Mouse (Mus musculus): ENCODE measurements around the gene Prss36. TPM values are rescaled to one million over a fixed set of nuclear protein-coding genes. Genes with fewer than 3 reads are reported as not detected.
"Not testable (repeated sequence)": the region's sequence is repeated elsewhere in the genome, so short reads cannot be mapped to it uniquely, and the experiment has no call there.

Prss36 gene
- polyA plus RNA-seq, 1 experiment from 2014 or later, result 11.6 TPM

DNA sequence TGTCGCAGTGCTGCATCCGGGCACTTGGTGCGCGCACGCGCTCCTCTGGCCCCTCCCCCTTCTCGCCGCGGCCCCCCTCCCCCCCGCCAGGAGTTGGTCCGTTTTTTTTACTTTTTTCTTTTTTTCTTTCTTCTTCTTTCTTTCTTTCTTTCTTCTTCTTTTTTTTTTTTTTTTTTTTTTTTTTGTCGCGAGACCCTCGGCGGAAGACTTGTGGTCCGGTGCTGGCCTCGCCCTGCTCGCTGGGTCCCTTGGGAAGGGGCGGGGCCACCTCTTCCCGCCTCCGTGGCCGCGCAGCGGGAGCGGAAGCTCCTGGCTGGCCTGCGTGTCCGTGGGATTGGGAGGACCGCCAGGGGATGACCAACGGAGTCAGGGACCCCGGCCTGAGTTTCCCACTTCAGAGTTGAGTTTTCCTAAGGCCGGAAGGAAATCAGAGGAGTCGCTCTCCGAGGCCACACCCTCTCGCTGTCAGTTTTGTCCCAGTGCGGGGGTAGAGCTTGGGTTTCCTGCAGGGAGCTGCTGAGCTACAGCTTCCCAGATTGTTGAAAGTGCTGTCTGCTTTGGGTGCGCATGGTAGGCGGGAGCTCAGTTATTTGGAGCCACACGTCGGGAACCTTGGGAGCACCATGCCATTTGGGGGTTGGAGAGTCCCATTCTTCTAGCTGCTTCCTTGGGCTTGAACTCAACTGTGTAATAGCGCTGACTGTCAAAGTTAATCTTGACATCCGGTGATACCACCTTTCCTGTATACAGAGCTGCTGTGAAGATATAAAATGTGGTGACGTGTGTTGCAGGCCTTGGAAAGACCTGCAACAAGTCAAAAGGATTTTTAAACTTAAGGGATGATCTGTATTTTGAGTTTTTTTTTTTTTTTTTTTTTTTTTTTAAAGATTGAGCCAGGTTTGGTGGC, 21.6 kb upstream of the Prss36 start:
- peak overlapping the region; percentile 95 for H3K4me2 ChIP-seq (ENCODE audit: low read depth)
- H3K4me1 ChIP-seq (ENCODE audit: control insufficient read depth, insufficient read depth, low read length), result peaks cover 9% of the 10 kb centered on the region; the same call in 1 of the 2 replicates
- DNase-seq (ENCODE audit: low spot score) (peak; percentile 86), ATAC-seq (ENCODE audit: insufficient read depth, low FRiP score, low TSS enrichment) (peak; percentile 49)
- H3K36me3 ChIP-seq (ENCODE audit: control insufficient read depth, insufficient read depth, low read length), result peaks cover 20% of the 10 kb centered on the region
- peak overlapping the region; percentile 100 for H3K9ac ChIP-seq (ENCODE audit: low read length)
- H3K27me3 ChIP-seq (ENCODE audit: control insufficient read depth, insufficient read depth, low read length), result no peaks in the 10 kb centered on the region
- under 1% methylated on average over 41 of the region's 42 CpGs for WGBS
- H3K4me3 ChIP-seq (ENCODE audit: low read depth, low read length), result peak overlapping the region; percentile 88
- no peaks in the 10 kb centered on the region for H3K9me3 ChIP-seq (ENCODE audit: control insufficient read depth, low read length)
- H3K27ac ChIP-seq (ENCODE audit: low read depth, low read length), result peak overlapping the region; percentile 89

DNA sequence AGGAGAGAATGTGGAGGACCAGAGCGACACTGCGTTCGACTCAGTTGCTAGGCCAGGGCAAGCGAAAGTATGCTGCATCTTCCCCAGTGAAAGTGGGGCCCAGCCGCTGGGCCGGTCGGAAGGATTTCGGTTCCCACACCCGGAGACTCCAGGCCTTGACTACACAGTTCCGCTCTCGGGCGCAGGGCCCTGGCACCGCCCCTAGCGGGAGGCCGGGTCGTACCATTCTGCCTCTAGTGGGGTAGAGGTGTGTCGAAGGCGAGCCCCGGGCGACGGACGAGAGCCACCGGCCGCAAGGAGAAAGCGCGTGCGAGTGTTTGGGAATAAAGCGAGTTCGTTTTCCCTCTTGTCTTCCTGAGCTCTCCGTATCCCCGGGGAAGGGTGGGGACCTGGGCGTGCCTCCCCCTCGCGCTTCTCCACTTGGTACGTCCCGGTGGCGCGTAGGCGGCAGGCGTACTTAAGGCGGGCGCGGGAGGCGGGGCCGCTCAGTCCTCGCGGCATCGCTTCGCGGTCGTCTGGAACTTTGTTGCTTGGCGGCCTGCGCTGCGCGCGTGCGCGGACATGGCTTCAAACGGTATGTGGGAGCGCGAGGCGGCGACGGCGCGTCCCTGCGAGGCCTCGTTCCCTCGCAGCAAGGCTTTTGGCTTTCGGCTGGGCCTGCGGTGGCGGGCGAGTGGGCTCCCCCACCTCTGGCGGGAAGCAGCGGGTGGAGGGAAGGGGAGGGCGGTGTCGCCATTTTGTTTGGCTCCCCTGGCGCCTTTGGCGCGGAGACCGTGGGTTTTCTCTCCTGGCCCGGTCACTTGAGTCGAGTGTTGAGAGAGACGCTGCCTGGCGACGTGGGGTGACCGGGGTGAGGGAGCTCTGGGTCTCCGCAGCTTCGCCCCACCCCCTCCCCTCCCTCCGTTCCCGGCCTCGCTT, 20.7 kb upstream of the Prss36 start, which contains the start of gene Fus:
TSS of gene Fus (plus strand) at position 454 of the 918 bp plus-strand sequence.
- ATAC-seq (ENCODE audit: insufficient read depth, low FRiP score, low TSS enrichment) (peak; percentile 95), DNase-seq (ENCODE audit: low spot score) (peak; percentile 95)
- Histone ChIP-seq H3K9me3 (ENCODE audit: control insufficient read depth, low read length) (no peaks in the 10 kb centered on the region), H3K27me3 (ENCODE audit: control insufficient read depth, insufficient read depth, low read length) (no peaks in the 10 kb centered on the region), H3K9ac (ENCODE audit: low read length) (peak within 1 kb of the TSS; percentile 100), H3K36me3 (ENCODE audit: control insufficient read depth, insufficient read depth, low read length) (peaks cover 12% of the 10 kb centered on the region), H3K27ac (ENCODE audit: low read depth, low read length) (peak within 1 kb of the TSS; percentile 89), H3K4me3 (ENCODE audit: low read depth, low read length) (peak within 1 kb of the TSS; percentile 88), H3K4me2 (ENCODE audit: low read depth) (peak within 1 kb of the TSS; percentile 95), H3K4me1 (ENCODE audit: control insufficient read depth, insufficient read depth, low read length) (peaks cover 9% of the 10 kb centered on the region; the same call in 1 of the 2 replicates)
- under 1% methylated on average over 81 of the region's 92 CpGs for WGBS

DNA sequence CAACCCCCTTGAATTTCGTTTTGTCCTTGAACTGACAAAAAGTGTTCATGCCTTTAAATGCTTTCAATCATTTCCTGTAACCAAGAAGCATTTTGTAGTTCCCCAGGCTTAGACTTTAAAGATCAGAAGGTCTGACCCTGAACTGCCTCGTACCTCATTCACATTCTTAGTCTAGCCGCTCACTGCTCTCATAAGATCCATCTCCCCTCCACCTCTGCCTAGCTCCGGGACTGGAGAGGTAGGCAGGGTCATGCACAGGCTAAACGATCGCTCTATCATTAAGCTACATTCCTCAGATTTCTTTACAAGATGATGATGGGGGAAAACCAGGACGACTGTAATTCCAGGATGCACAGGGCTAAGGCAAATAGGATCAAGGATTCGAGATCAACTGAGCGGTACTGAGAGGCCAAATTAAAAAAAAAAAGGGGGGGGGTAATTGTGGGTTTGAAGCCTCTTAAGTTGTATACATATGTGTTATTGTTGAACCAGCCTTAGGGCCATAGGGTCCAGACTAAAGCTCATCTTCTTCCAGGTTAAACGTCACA, 19.9 kb upstream of the Prss36 start:
- Histone ChIP-seq H3K4me1 (ENCODE audit: control insufficient read depth, insufficient read depth, low read length) (peaks cover 9% of the 10 kb centered on the region; the same call in 1 of the 2 replicates), H3K27ac (ENCODE audit: low read depth, low read length) (peak overlapping the region; percentile 89), H3K36me3 (ENCODE audit: control insufficient read depth, insufficient read depth, low read length) (peaks cover 4% of the 10 kb centered on the region), H3K9ac (ENCODE audit: low read length) (peak overlapping the region; percentile 100), H3K4me3 (ENCODE audit: low read depth, low read length) (peak overlapping the region; percentile 88), H3K9me3 (ENCODE audit: control insufficient read depth, low read length) (no peaks in the 10 kb centered on the region), H3K27me3 (ENCODE audit: control insufficient read depth, insufficient read depth, low read length) (no peaks in the 10 kb centered on the region), H3K4me2 (ENCODE audit: low read depth) (peak overlapping the region; percentile 74)
- peak; percentile 13 for DNase-seq (ENCODE audit: low spot score)
- 13% methylated on average over 10 of the region's 10 CpGs for WGBS
- no peak; the same call in none of the 2 replicates for ATAC-seq (ENCODE audit: insufficient read depth, low FRiP score, low TSS enrichment)

DNA sequence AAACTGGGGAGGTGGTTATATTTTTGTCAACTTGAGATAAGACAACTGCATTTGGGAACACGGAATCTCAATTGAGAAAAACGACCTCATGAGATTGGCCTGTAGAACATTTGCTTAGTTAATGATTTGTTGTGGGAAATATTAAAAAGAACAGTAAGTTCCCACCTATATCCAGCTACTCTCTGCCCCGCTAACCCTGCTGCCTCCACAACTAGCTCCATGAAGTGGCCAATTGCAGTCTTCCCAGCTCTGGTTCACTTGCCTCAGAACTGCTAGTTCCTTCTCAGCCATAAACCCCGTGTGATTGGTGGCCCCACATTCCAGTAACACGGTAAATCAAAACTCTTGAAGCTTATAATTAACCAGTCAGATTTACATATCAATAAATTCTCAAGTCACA, 12.8 kb upstream of the Prss36 start:
- no peaks in the 10 kb centered on the region for H3K36me3 ChIP-seq (ENCODE audit: control insufficient read depth, insufficient read depth, low read length)
- no peak overlapping the region for H3K4me3 ChIP-seq (ENCODE audit: low read depth, low read length)
- no peaks in the 10 kb centered on the region for H3K27me3 ChIP-seq (ENCODE audit: control insufficient read depth, insufficient read depth, low read length)
- no peak for DNase-seq (ENCODE audit: low spot score)
- no peak overlapping the region for H3K4me2 ChIP-seq (ENCODE audit: low read depth)
- H3K27ac ChIP-seq (ENCODE audit: low read depth, low read length), result no peak overlapping the region
- WGBS, result 73% methylated on average over 5 of the region's 5 CpGs
- no peaks in the 10 kb centered on the region for H3K4me1 ChIP-seq (ENCODE audit: control insufficient read depth, insufficient read depth, low read length)
- no peak for ATAC-seq (ENCODE audit: insufficient read depth, low FRiP score, low TSS enrichment)
- H3K9me3 ChIP-seq (ENCODE audit: control insufficient read depth, low read length), result no peaks in the 10 kb centered on the region
- H3K9ac ChIP-seq (ENCODE audit: low read length), result no peak overlapping the region

DNA sequence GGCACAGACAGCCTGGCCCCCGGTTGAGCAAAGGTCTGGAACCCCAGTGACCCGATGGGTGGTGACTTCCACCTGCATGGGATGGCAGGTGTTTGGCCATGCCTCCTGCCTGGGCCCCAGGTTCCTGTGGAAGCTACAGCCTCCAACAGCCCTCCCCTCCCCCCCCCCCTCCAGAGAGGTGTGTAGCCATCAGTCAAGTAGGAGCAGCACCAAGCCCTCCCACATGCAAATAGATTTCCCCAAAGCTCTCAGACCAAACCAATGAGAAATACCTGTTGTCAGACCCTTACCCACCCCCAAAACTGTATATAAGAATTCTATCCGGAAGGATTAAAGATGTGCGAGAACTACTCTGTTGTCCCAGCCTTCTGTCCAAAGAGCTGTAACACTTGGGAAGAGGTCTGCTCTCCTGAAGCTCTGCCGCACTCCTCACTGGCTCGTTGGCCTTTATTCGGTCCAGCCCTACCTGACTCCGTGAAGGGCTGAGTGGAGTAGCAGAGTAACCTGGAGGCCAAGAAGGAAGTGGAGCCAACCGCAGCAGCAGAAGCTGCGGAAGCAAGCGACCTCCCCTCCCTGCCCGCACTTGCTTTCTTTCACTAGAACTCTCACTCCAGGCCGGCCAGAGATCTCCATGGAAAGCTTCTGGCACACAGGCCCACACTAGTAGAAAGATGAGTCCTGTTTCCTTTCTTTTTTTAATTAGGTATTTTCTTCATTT, 6.5 kb upstream of the Prss36 start:
- no peak overlapping the region for H3K27ac ChIP-seq (ENCODE audit: low read depth, low read length)
- H3K4me3 ChIP-seq (ENCODE audit: low read depth, low read length), result no peak overlapping the region
- no peak for DNase-seq (ENCODE audit: low spot score)
- H3K4me2 ChIP-seq (ENCODE audit: low read depth), result no peak overlapping the region
- no peaks in the 10 kb centered on the region for H3K27me3 ChIP-seq (ENCODE audit: control insufficient read depth, insufficient read depth, low read length)
- no peaks in the 10 kb centered on the region for H3K4me1 ChIP-seq (ENCODE audit: control insufficient read depth, insufficient read depth, low read length)
- no peaks in the 10 kb centered on the region for H3K9me3 ChIP-seq (ENCODE audit: control insufficient read depth, low read length)
- WGBS, result 43% methylated on average over 13 of the region's 13 CpGs
- no peak for ATAC-seq (ENCODE audit: insufficient read depth, low FRiP score, low TSS enrichment)
- H3K36me3 ChIP-seq (ENCODE audit: control insufficient read depth, insufficient read depth, low read length), result no peaks in the 10 kb centered on the region
- H3K9ac ChIP-seq (ENCODE audit: low read length), result no peak overlapping the region

DNA sequence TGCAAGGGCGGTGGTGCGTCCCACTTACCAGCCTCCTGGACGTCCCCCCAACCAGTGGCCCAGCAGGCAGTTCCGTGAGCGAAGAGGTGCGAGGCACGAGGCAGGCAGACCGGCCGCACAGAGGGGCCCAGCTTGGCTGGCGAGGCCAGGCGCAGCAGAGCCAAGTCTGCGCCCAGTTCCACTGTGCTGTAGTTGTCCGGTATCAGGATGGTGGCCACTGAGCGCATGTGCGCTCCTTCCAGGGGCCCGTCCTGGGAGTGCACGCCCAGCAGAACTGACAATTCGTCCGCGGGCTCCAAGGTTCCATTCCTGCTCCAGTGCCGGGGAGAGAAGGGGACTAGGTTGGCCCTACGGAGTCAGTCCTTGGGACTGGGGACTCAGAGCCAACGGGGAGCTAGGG, 1.9 kb downstream of the Prss36 start:
- no peaks in the 10 kb centered on the region for H3K36me3 ChIP-seq (ENCODE audit: control insufficient read depth, insufficient read depth, low read length)
- no peak for ATAC-seq (ENCODE audit: insufficient read depth, low FRiP score, low TSS enrichment)
- no peaks in the 10 kb centered on the region for H3K4me1 ChIP-seq (ENCODE audit: control insufficient read depth, insufficient read depth, low read length)
- no peak overlapping the region for H3K4me3 ChIP-seq (ENCODE audit: low read depth, low read length)
- no peak overlapping the region for H3K9ac ChIP-seq (ENCODE audit: low read length)
- peaks cover 10% of the 10 kb centered on the region for H3K27me3 ChIP-seq (ENCODE audit: control insufficient read depth, insufficient read depth, low read length)
- no peak for DNase-seq (ENCODE audit: low spot score)
- H3K4me2 ChIP-seq (ENCODE audit: low read depth), result 0 out of 2 replicates have a peak overlapping the region, but pooled peaks have one; percentile 9
- 13% methylated on average over 23 of the region's 23 CpGs for WGBS
- no peaks in the 10 kb centered on the region for H3K9me3 ChIP-seq (ENCODE audit: control insufficient read depth, low read length)
- no peak overlapping the region for H3K27ac ChIP-seq (ENCODE audit: low read depth, low read length)

DNA sequence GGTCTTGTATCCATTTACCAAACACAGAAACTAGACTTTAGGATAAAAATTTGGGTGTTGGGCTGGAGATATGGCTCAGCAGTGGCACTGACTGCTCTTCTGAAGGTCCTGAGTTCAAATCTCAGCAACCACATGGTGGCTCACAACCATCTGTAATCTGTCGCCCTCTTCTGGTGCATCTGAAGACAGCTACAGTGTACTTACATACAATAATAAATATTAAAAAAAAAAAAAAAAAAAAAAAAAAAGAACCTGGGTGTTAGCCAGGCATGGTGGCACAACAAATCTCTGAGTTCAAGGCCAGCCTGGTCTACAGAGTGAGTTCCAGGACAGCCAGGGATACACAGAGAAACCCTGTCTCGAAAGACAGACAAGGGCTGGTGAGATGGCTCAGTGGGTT, 4.4 kb downstream of the Prss36 start:
- ATAC-seq (ENCODE audit: insufficient read depth, low FRiP score, low TSS enrichment); H3K4me3 ChIP-seq (ENCODE audit: low read depth, low read length); H3K9me3 ChIP-seq (ENCODE audit: control insufficient read depth, low read length); H3K4me1 ChIP-seq (ENCODE audit: control insufficient read depth, insufficient read depth, low read length); H3K27ac ChIP-seq (ENCODE audit: low read depth, low read length); DNase-seq (ENCODE audit: low spot score); H3K4me2 ChIP-seq (ENCODE audit: low read depth); H3K9ac ChIP-seq (ENCODE audit: low read length); H3K36me3 ChIP-seq (ENCODE audit: control insufficient read depth, insufficient read depth, low read length); H3K27me3 ChIP-seq (ENCODE audit: control insufficient read depth, insufficient read depth, low read length): not testable (repeated sequence)
- WGBS, result 60% methylated on average over 2 of the region's 2 CpGs

Measured in neural tube, embryonic 11.5 days (tissue).